Mouse (Mus musculus) embryonic facial prominence, embryonic 10.5 days (tissue): Measurements from ENCODE around the gene Morc3. TPM values are rescaled to one million over a fixed set of nuclear protein-coding genes. Genes with fewer than 3 reads are reported as not detected.
A peak's percentile ranks its signal among the peaks of the same experiment; 100 is the strongest.

Experiments
- DNase-seq: peaks from one replicate; pipeline ENCODE4 v3.0.0-alpha.2; 2017; ENCODE audit warnings: low spot score
- H3K27ac ChIP-seq: fragments of 300-500 bp; sonication (generic); replicated peaks from 2 replicates; pipeline ENCODE4 v1.5.1; 2016; ENCODE audit warnings: mild to moderate bottlenecking
- H3K27me3 ChIP-seq: fragments of 300-500 bp; sonication (generic); replicated peaks from 2 replicates; pipeline ENCODE4 v1.6.1; 2016; ENCODE audit warnings: low read depth, mild to moderate bottlenecking; ENCODE audit not compliant: poor library complexity, severe bottlenecking
- H3K36me3 ChIP-seq: fragments of 300-500 bp; sonication (generic); replicated peaks from 2 replicates; pipeline ENCODE4 v1.6.1; 2016; ENCODE audit warnings: mild to moderate bottlenecking, moderate library complexity
- H3K4me1 ChIP-seq: fragments of 300-500 bp; sonication (generic); 2 replicates; pipeline ENCODE4 v1.6.1; 2016
- H3K4me3 ChIP-seq: fragments of 300-500 bp; sonication (generic); 2 replicates; pipeline ENCODE4 v1.5.1; 2016; ENCODE audit warnings: mild to moderate bottlenecking, moderate library complexity
- H3K9me3 ChIP-seq: fragments of 300-500 bp; sonication (generic); 2 replicates; pipeline ENCODE4 v1.6.1; 2016; ENCODE audit warnings: mild to moderate bottlenecking
- WGBS: fragments of 180-500 bp; shearing (Covaris S2); methylation state at CpG from one replicate; pipeline ENCODE4 v1.1.7; 2016; 5-methylcytosine and 5-hydroxymethylcytosine counted together
- polyA plus RNA-seq: library from polyadenylated mRNA; unstranded; fragments of >200 nt; fragmentation: Nextera tagmentation; extraction: Ambion mirVana; gene quantifications from 2 replicates; pipeline ENCODE4 v1.2.1, GENCODE M21; 2016

The Morc3 gene
- polyA plus RNA-seq, 1 experiment from 2014 or later, result 29.1 TPM

- no peak for DNase-seq
- H3K9me3 ChIP-seq, result no peaks in the 10 kb centered on the region
- peak overlapping the region; percentile 57 for H3K27ac ChIP-seq
- peaks cover 13% of the 10 kb centered on the region for H3K27me3 ChIP-seq
- WGBS, result 67% methylated on average over 8 of the region's 8 CpGs
- no peaks in the 10 kb centered on the region for H3K36me3 ChIP-seq
- H3K4me1 ChIP-seq, result peaks cover 26% of the 10 kb centered on the region; the same call in 1 of the 2 replicates
- H3K4me3 ChIP-seq, result peak overlapping the region; percentile 38
Observed at GRCm38 (mm10) chr16:93918679-93919060, 86.7 kb downstream of the Morc3 start.

GRCm38 (mm10) chr16:93919189-93919588 lies 87.3 kb downstream of the Morc3 start:
- DNase-seq, result no peak
- WGBS, result 79% methylated on average over 20 of the region's 20 CpGs
- peaks cover 13% of the 10 kb centered on the region for H3K27me3 ChIP-seq

GRCm38 (mm10) chr16:93920673-93921072 lies 88.8 kb downstream of the Morc3 start:
- no peak for DNase-seq
- Histone ChIP-seq H3K36me3 (no peaks in the 10 kb centered on the region), H3K4me1 (peaks cover 26% of the 10 kb centered on the region), H3K4me3 (no peak overlapping the region), H3K27ac (no peak overlapping the region), H3K9me3 (no peaks in the 10 kb centered on the region), H3K27me3 (peaks cover 13% of the 10 kb centered on the region)
- WGBS, result 68% methylated on average over 4 of the region's 4 CpGs

More at GRCm38 (mm10) chr16:93919189-93919588, 87.3 kb downstream of the Morc3 start:
- Histone ChIP-seq H3K36me3 (no peaks in the 10 kb centered on the region), H3K4me1 (peaks cover 24% of the 10 kb centered on the region; the same call in 1 of the 2 replicates), H3K9me3 (no peaks in the 10 kb centered on the region), H3K27ac (no peak overlapping the region), H3K4me3 (no peak overlapping the region)

- no peak for DNase-seq
- H3K4me3 ChIP-seq, result no peak overlapping the region
- H3K27ac ChIP-seq, result no peak overlapping the region
- no peaks in the 10 kb centered on the region for H3K36me3 ChIP-seq
- WGBS, result 78% methylated on average over 5 of the region's 5 CpGs
- no peaks in the 10 kb centered on the region for H3K9me3 ChIP-seq
- peaks cover 13% of the 10 kb centered on the region for H3K27me3 ChIP-seq
- peaks cover 23% of the 10 kb centered on the region for H3K4me1 ChIP-seq
Observed at GRCm38 (mm10) chr16:93922835-93923389, 91.0 kb downstream of the Morc3 start.

- no peak for DNase-seq
- Histone ChIP-seq H3K4me1 (peaks cover 14% of the 10 kb centered on the region), H3K27me3 (peaks cover 13% of the 10 kb centered on the region), H3K36me3 (no peaks in the 10 kb centered on the region), H3K9me3 (no peaks in the 10 kb centered on the region), H3K27ac (no peak overlapping the region), H3K4me3 (no peak overlapping the region)
- WGBS, result 75% methylated on average over 7 of the region's 7 CpGs
Observed at GRCm38 (mm10) chr16:93923788-93924187, 91.9 kb downstream of the Morc3 start.

Other genes with a start within 250 kb of the Morc3 start
- gene Setd4, start 228.1 kb upstream of the Morc3 start, polyA plus RNA-seq, result 15.6 and 17.7 TPM in 2 replicates
- gene Cbr1, start 226.3 kb upstream of the Morc3 start, polyA plus RNA-seq, result 97.5 and 111 TPM in 2 replicates
- gene Gm5678, start 204.0 kb upstream of the Morc3 start, polyA plus RNA-seq, result not detected in 2 replicates
- 0.62 and 0.64 TPM in 2 replicates for gene Cbr3, start 148.9 kb upstream of the Morc3 start, polyA plus RNA-seq
- 8.4 and 9.1 TPM in 2 replicates for gene Dop1b, start 120.2 kb upstream of the Morc3 start, polyA plus RNA-seq
- gene Chaf1b, start 51.8 kb downstream of the Morc3 start, polyA plus RNA-seq, result 138 and 142 TPM in 2 replicates
- not detected in 2 replicates for gene Cldn14, start 176.7 kb downstream of the Morc3 start, polyA plus RNA-seq